In the genomic region with DNA sequence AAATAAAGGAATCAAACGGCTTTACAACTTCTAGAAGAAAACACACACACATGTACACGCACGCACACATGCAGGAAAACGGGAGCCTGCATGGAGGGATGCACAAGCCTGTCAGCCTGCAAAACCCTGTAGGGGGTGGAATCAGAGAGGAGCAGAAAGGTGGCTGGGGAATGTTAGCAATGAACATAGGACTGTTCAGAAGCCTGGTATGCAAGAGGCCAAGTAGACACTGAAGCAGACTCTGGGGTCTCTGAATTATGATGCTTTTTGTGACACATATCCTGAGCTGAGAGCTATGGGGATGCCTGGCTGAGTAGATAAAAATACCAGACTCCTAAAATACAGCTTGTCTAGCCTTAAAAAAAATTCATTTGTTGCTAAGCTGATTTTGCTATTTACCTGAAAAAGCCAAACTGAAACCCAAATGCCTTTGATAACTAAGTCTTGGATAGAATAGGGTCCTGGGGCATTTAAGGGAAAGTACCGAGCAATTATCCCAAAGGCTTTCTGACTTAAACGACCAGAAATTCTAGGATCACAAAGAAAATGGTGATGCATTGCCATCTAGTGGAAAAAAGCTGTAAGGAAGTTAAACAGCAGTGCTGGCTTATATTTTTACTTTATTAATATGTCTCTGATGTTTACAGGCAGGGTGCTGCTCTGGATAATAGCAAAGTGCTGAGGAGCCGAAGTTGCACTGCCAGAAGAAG, we compare ENCODE assay signal across 9 mouse cellular contexts. TPM values are rescaled to one million over a fixed set of nuclear protein-coding genes. Genes with fewer than 3 reads are reported as not detected.
DNase-seq lines count a peak whose midpoint lies in the region; ATAC-seq and TF ChIP-seq lines count a peak whose summit lies in the region.
"Had no signal": no experiment of that assay in that cellular context is flagged by ENCODE, and none has a peak within 500 bp of the region (broad histone marks: within the 10 kb centered on the region; RNA-seq: fewer than 3 reads in every experiment).

No protein-coding gene starts in this region.

- H3K27me3 ChIP-seq in kidney, adult 2 months (replicated peaks; ENCODE audit: control insufficient read depth, insufficient read depth, low read length) = no peaks in the 10 kb centered on the region
- H3K27me3 ChIP-seq in hindbrain, embryonic 16.5 days (replicated peaks; ENCODE audit: control insufficient read depth, insufficient read depth, low read length) = no peaks in the 10 kb centered on the region
- H3K27me3 ChIP-seq in midbrain, embryonic 13.5 days = no peaks in the 10 kb centered on the region
- H3K27me3 ChIP-seq: stomach, embryonic 15.5 days had no signal

- 0 out of 2 replicates have a peak, but pooled peaks have one; percentile 17 for TF ChIP-seq CTCF in kidney, adult 2 months (conservative IDR thresholded peaks at IDR 0.05; ENCODE audit: insufficient read depth, insufficient read length, low read depth, low read length)

- H3K36me3 ChIP-seq in kidney, adult 2 months (ENCODE audit: control insufficient read depth, insufficient read depth, low read length) = no peaks in the 10 kb centered on the region
- H3K36me3 ChIP-seq in hindbrain, embryonic 16.5 days (ENCODE audit: control insufficient read depth, insufficient read depth, low read length) = no peaks in the 10 kb centered on the region
- no peaks in the 10 kb centered on the region for H3K36me3 ChIP-seq in midbrain, embryonic 13.5 days
- H3K36me3 ChIP-seq: stomach, embryonic 15.5 days had no signal

- no peak for TF ChIP-seq POLR2A in kidney, adult 2 months (IDR thresholded peaks at IDR 0.05; ENCODE audit: low read depth, low read length)

- ATAC-seq in hindbrain, embryonic 16.5 days = peak; percentile 81
- peak; percentile 75 for ATAC-seq in midbrain, embryonic 13.5 days

- 35% methylated on average over 7 of the region's 7 CpGs for WGBS in kidney, adult 2 months
- WGBS in hindbrain, embryonic 16.5 days = 38% methylated on average over 7 of the region's 7 CpGs
- WGBS in midbrain, embryonic 13.5 days = 47% methylated on average over 7 of the region's 7 CpGs

- no peak overlapping the region for H3K27ac ChIP-seq in kidney, adult 2 months (ENCODE audit: insufficient read depth, low read depth, low read length)
- H3K27ac ChIP-seq in hindbrain, embryonic 16.5 days (ENCODE audit: low read depth, low read length) = no peak overlapping the region
- 0 out of 2 replicates have a peak overlapping the region, but pooled peaks have one; percentile 14 for H3K27ac ChIP-seq in midbrain, embryonic 13.5 days

- no peak overlapping the region for H3K4me3 ChIP-seq in kidney, adult 2 months (ENCODE audit: insufficient read depth, low read depth, low read length)
- H3K4me3 ChIP-seq in hindbrain, embryonic 16.5 days (ENCODE audit: low read length) = no peak overlapping the region
- H3K4me3 ChIP-seq in midbrain, embryonic 13.5 days (replicated peaks) = no peak overlapping the region
- H3K4me3 ChIP-seq: stomach, embryonic 15.5 days had no signal

- H3K4me1 ChIP-seq in kidney, adult 2 months (ENCODE audit: control insufficient read depth, insufficient read depth, low read length) = peaks cover 13% of the 10 kb centered on the region
- H3K4me1 ChIP-seq in hindbrain, embryonic 16.5 days (ENCODE audit: control insufficient read depth, insufficient read depth, low read depth, low read length) = peaks cover 3% of the 10 kb centered on the region; the same call in 1 of the 2 replicates
- peaks cover 11% of the 10 kb centered on the region; the same call in 1 of the 2 replicates for H3K4me1 ChIP-seq in midbrain, embryonic 13.5 days (replicated peaks)

- no peak overlapping the region for H3K9ac ChIP-seq in hindbrain, embryonic 16.5 days (ENCODE audit: low read depth, low read length)
- no peak overlapping the region for H3K9ac ChIP-seq in midbrain, embryonic 13.5 days (replicated peaks)
- H3K9ac ChIP-seq: stomach, embryonic 15.5 days had no signal

- no peaks in the 10 kb centered on the region for H3K9me3 ChIP-seq in hindbrain, embryonic 16.5 days (ENCODE audit: control insufficient read depth, low read length)
- no peaks in the 10 kb centered on the region for H3K9me3 ChIP-seq in midbrain, embryonic 13.5 days
- H3K9me3 ChIP-seq: stomach, embryonic 15.5 days had no signal

- DNase-seq in kidney, adult 2 months = peak; percentile 58
- DNase-seq in kidney, postnatal 4 days = no peak
- DNase-seq in ES-CJ7 (ENCODE audit: low read depth, low spot score) = peak; percentile 17
- DNase-seq in cerebellum, adult 9-10 months = peak; percentile 85
- no peak for DNase-seq in urinary bladder, postnatal 36 days (ENCODE audit: low spot score in 2 of 2)
- no peak for DNase-seq in urinary bladder, postnatal 14 days (ENCODE audit: low spot score)

- no peak overlapping the region for H3K4me2 ChIP-seq in hindbrain, embryonic 16.5 days (ENCODE audit: low read length)
- no peak overlapping the region for H3K4me2 ChIP-seq in midbrain, embryonic 13.5 days (replicated peaks)
- H3K4me2 ChIP-seq: stomach, embryonic 15.5 days had no signal

RNA-seq across cellular contexts. Expression of gene Nobox, which starts 12.4 kb away (rescaled TPM):
- polyA plus RNA-seq in kidney, adult 2 months (2012; rRNA removed) = 0.10 and 0.19 TPM in 2 replicates
- polyA plus RNA-seq in hindbrain, embryonic 16.5 days (2015; fragmentation: Nextera tagmentation; extraction: Ambion mirVana) = not detected in 2 replicates
- not detected in 2 replicates for polyA plus RNA-seq in midbrain, embryonic 13.5 days (2015; fragmentation: Nextera tagmentation; extraction: Ambion mirVana)

RNA-seq across cellular contexts. Expression of gene Arhgef5, which starts 31.6 kb away (rescaled TPM):
- 35.2 and 36.4 TPM in 2 replicates for polyA plus RNA-seq in kidney, adult 2 months (2012; rRNA removed)
- 2.0 and 3.2 TPM in 2 replicates for polyA plus RNA-seq in hindbrain, embryonic 16.5 days (2015; fragmentation: Nextera tagmentation; extraction: Ambion mirVana)
- 1.8 and 2.0 TPM in 2 replicates for polyA plus RNA-seq in midbrain, embryonic 13.5 days (2015; fragmentation: Nextera tagmentation; extraction: Ambion mirVana)

Comparison
In these comparisons a context has a peak if more than half of its experiments do, and no peak if none do; other contexts are left out.
1. DNase-seq: peak in kidney, adult 2 months (single experiment), ES-CJ7 (single experiment) and cerebellum, adult 9-10 months (single experiment); none in kidney, postnatal 4 days (0 of 2), urinary bladder, postnatal 36 days (0 of 2) and urinary bladder, postnatal 14 days (single experiment).